Mouse (Mus musculus): ENCODE data around the gene Pcp2. TPM values are rescaled to one million over a fixed set of nuclear protein-coding genes. Genes with fewer than 3 reads are reported as not detected.

Pcp2 gene
- polyA plus RNA-seq, 1 experiment from 2014 or later: 6.5 TPM

DNA sequence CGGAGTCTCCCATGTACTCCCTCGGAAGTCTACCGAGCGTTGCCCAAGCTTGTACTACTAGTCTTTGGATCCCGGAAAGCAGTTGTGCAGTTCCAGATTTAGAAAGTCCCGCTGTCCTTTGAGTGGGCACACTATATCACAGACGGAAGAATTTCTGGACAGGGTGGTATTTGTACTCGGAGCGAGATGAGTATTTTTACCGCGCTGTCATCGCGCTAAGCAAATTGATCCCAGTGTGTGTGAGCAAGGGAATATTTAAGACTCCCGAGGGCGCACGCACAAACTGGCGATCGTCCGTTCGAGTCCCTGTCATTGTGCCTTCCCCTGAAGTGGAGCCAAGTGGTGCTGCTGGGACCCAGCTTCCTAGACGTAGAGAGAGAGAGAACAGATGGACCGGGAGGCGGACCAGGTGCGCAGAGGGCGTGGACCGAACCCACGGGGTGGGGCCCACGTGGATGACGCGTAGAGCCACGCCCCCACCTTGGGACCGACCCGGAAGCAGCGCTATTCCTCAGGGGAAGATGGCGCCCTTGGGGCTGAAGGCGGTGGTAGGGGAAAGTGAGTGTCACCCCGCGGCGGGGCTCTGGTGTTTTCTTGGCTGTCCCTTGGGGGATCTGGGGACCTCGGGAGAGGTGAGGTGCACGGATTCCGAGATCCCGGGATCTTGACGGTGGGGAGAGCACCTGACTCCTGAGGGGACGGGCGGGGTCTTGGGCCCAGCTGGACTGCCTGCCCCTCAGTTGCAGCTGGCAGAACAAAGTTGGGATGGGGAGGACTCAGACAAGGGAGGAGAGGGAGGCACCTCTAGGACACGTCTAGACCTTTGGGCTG lies 5.5 kb upstream of the Pcp2 start, which contains the start of gene Stxbp2:
Stxbp2 (plus strand) TSS at position 309 of the 831 bp plus-strand sequence.
- Histone ChIP-seq H3K27ac (replicated peaks; ENCODE audit: low read depth, low read length) (no peak within 1 kb of the TSS), H3K4me1 (ENCODE audit: control insufficient read depth, insufficient read depth, low read length) (peaks cover 10% of the 10 kb centered on the region; the same call in 1 of the 2 replicates), H3K36me3 (ENCODE audit: control insufficient read depth, insufficient read depth, low read length) (no peaks in the 10 kb centered on the region), H3K9ac (replicated peaks; ENCODE audit: low read length) (peak within 1 kb of the TSS; percentile 30; the same call in 1 of the 2 replicates), H3K27me3 (ENCODE audit: control insufficient read depth, insufficient read depth, low read length) (peaks cover 3% of the 10 kb centered on the region; the same call in 1 of the 2 replicates), H3K4me2 (ENCODE audit: low read length) (peak within 1 kb of the TSS; percentile 64), H3K4me3 (replicated peaks; ENCODE audit: low read depth, low read length) (peak within 1 kb of the TSS; percentile 40), H3K9me3 (ENCODE audit: control insufficient read depth, low read length) (no peaks in the 10 kb centered on the region)
- 0 out of 2 replicates have a peak, but pooled peaks have one; percentile 56 for ATAC-seq (ENCODE audit: low FRiP score, low TSS enrichment)
- DNase-seq: peak; percentile 73
- WGBS: 5% methylated on average over 47 of the region's 47 CpGs

GRCm38 (mm10) chr8:3628014-3628413 lies 2.7 kb upstream of the Pcp2 start:
- DNase-seq (peak; percentile 50), ATAC-seq (ENCODE audit: low FRiP score, low TSS enrichment) (no peak)
- 27% methylated on average over 5 of the region's 5 CpGs for WGBS
- Histone ChIP-seq H3K4me3 (replicated peaks; ENCODE audit: low read depth, low read length) (no peak overlapping the region), H3K27ac (replicated peaks; ENCODE audit: low read depth, low read length) (no peak overlapping the region), H3K9me3 (ENCODE audit: control insufficient read depth, low read length) (no peaks in the 10 kb centered on the region), H3K4me1 (ENCODE audit: control insufficient read depth, insufficient read depth, low read length) (peaks cover 10% of the 10 kb centered on the region; the same call in 1 of the 2 replicates), H3K9ac (replicated peaks; ENCODE audit: low read length) (no peak overlapping the region), H3K4me2 (ENCODE audit: low read length) (no peak overlapping the region), H3K27me3 (ENCODE audit: control insufficient read depth, insufficient read depth, low read length) (peaks cover 3% of the 10 kb centered on the region; the same call in 1 of the 2 replicates), H3K36me3 (ENCODE audit: control insufficient read depth, insufficient read depth, low read length) (no peaks in the 10 kb centered on the region)

GRCm38 (mm10) chr8:3626971-3627370 lies 1.6 kb upstream of the Pcp2 start:
- Histone ChIP-seq H3K4me3 (replicated peaks; ENCODE audit: low read depth, low read length) (no peak overlapping the region), H3K4me1 (ENCODE audit: control insufficient read depth, insufficient read depth, low read length) (peaks cover 13% of the 10 kb centered on the region), H3K9ac (replicated peaks; ENCODE audit: low read length) (no peak overlapping the region), H3K27ac (replicated peaks; ENCODE audit: low read depth, low read length) (no peak overlapping the region), H3K36me3 (ENCODE audit: control insufficient read depth, insufficient read depth, low read length) (no peaks in the 10 kb centered on the region), H3K4me2 (ENCODE audit: low read length) (no peak overlapping the region), H3K27me3 (ENCODE audit: control insufficient read depth, insufficient read depth, low read length) (peaks cover 3% of the 10 kb centered on the region; the same call in 1 of the 2 replicates), H3K9me3 (ENCODE audit: control insufficient read depth, low read length) (no peaks in the 10 kb centered on the region)
- no peak for ATAC-seq (ENCODE audit: low FRiP score, low TSS enrichment)
- WGBS: 65% methylated on average over 5 of the region's 5 CpGs
- DNase-seq: no peak

GRCm38 (mm10) chr8:3622119-3622518 lies 3.2 kb downstream of the Pcp2 start:
- no peak for ATAC-seq (ENCODE audit: low FRiP score, low TSS enrichment)
- Histone ChIP-seq H3K36me3 (ENCODE audit: control insufficient read depth, insufficient read depth, low read length) (peaks cover 17% of the 10 kb centered on the region), H3K9ac (replicated peaks; ENCODE audit: low read length) (peak overlapping the region; percentile 65)

DNA sequence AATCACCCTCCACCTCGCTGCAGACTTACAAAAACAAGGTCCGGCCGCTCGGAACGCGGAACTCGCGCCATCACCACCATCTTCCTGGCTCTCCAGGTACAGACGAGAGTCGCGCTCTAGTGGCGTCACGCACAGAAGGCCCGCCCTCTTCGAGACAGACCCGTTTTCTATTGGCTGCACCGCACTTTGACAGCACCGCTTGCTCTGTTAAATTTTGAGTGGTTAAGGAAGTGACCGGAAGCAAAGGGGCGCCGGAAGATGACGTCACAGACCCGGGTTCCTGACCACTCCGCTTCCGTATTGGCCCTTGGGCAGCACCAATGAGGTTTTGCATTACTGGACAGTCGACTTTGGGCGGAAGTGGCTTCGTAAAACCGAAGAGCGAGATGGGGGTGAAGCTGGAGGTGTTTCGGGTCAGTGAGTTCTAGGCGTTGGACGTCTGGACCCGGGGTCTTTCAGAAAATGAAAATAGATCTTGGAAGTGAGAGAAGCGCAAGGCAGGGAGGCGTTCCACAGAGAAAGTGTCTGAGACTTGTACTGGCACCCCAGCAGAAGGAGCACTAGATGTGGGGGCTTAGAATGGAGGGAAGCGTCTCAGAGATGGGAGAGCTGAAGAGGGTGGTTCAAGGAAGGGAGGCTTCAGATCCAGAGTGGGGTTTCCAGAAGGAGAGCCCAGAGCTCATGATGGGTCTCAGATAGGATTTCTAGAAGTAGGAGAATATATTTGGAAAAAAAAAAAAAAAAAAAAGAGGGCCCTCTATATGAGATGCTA lies 4.0 kb downstream of the Pcp2 start, which contains the start of the genes Xab2 and Pet100:
Xab2 (minus strand) TSS at position 118 of the 772 bp plus-strand sequence.
Pet100 (plus strand) TSS at position 350 of the 772 bp plus-strand sequence.
- Histone ChIP-seq H3K9me3 (ENCODE audit: control insufficient read depth, low read length) (no peaks in the 10 kb centered on the region), H3K27ac (replicated peaks; ENCODE audit: low read depth, low read length) (no peak within 1 kb of the TSS), H3K4me2 (ENCODE audit: low read length) (peak within 1 kb of the TSS; percentile 93), H3K4me3 (replicated peaks; ENCODE audit: low read depth, low read length) (peak within 1 kb of the TSS; percentile 75), H3K36me3 (ENCODE audit: control insufficient read depth, insufficient read depth, low read length) (peaks cover 25% of the 10 kb centered on the region), H3K9ac (replicated peaks; ENCODE audit: low read length) (peak within 1 kb of the TSS; percentile 69), H3K4me1 (ENCODE audit: control insufficient read depth, insufficient read depth, low read length) (peaks cover 12% of the 10 kb centered on the region), H3K27me3 (ENCODE audit: control insufficient read depth, insufficient read depth, low read length) (no peaks in the 10 kb centered on the region)
- WGBS: under 1% methylated on average over 37 of the region's 37 CpGs
- peak; percentile 98 for ATAC-seq (ENCODE audit: low FRiP score, low TSS enrichment)
- DNase-seq: peak; percentile 100

More at GRCm38 (mm10) chr8:3622119-3622518, 3.2 kb downstream of the Pcp2 start:
- H3K4me3 ChIP-seq (replicated peaks; ENCODE audit: low read depth, low read length): peak overlapping the region; percentile 75
- peak overlapping the region; percentile 73 for H3K4me2 ChIP-seq (ENCODE audit: low read length)
- no peak overlapping the region for H3K27ac ChIP-seq (replicated peaks; ENCODE audit: low read depth, low read length)
- H3K9me3 ChIP-seq (ENCODE audit: control insufficient read depth, low read length): no peaks in the 10 kb centered on the region
- WGBS: 67% methylated on average over 8 of the region's 8 CpGs
- no peak for DNase-seq
- H3K27me3 ChIP-seq (ENCODE audit: control insufficient read depth, insufficient read depth, low read length): no peaks in the 10 kb centered on the region
- peaks cover 12% of the 10 kb centered on the region for H3K4me1 ChIP-seq (ENCODE audit: control insufficient read depth, insufficient read depth, low read length)

GRCm38 (mm10) chr8:3609816-3610150 lies 15.6 kb downstream of the Pcp2 start:
- Histone ChIP-seq H3K4me1 (ENCODE audit: control insufficient read depth, insufficient read depth, low read length) (no peaks in the 10 kb centered on the region), H3K27ac (replicated peaks; ENCODE audit: low read depth, low read length) (no peak overlapping the region), H3K9ac (replicated peaks; ENCODE audit: low read length) (no peak overlapping the region), H3K9me3 (ENCODE audit: control insufficient read depth, low read length) (no peaks in the 10 kb centered on the region), H3K4me2 (ENCODE audit: low read length) (no peak overlapping the region), H3K27me3 (ENCODE audit: control insufficient read depth, insufficient read depth, low read length) (no peaks in the 10 kb centered on the region), H3K4me3 (replicated peaks; ENCODE audit: low read depth, low read length) (no peak overlapping the region), H3K36me3 (ENCODE audit: control insufficient read depth, insufficient read depth, low read length) (peaks cover 98% of the 10 kb centered on the region)
- DNase-seq: no peak
- ATAC-seq (ENCODE audit: low FRiP score, low TSS enrichment): no peak
- 87% methylated on average over 6 of the region's 6 CpGs for WGBS

- H3K4me1 ChIP-seq (ENCODE audit: control insufficient read depth, insufficient read depth, low read length): no peaks in the 10 kb centered on the region
- ATAC-seq (ENCODE audit: low FRiP score, low TSS enrichment) (no peak), DNase-seq (no peak)
- peaks cover 98% of the 10 kb centered on the region for H3K36me3 ChIP-seq (ENCODE audit: control insufficient read depth, insufficient read depth, low read length)
- H3K9me3 ChIP-seq (ENCODE audit: control insufficient read depth, low read length): no peaks in the 10 kb centered on the region
- H3K27ac ChIP-seq (replicated peaks; ENCODE audit: low read depth, low read length): no peak overlapping the region
- no peak overlapping the region for H3K9ac ChIP-seq (replicated peaks; ENCODE audit: low read length)
- H3K4me2 ChIP-seq (ENCODE audit: low read length): no peak overlapping the region
- WGBS: 89% methylated on average over 12 of the region's 12 CpGs
- H3K27me3 ChIP-seq (ENCODE audit: control insufficient read depth, insufficient read depth, low read length): no peaks in the 10 kb centered on the region
- no peak overlapping the region for H3K4me3 ChIP-seq (replicated peaks; ENCODE audit: low read depth, low read length)
These were observed 16.1 kb downstream of the Pcp2 start for GRCm38 (mm10) chr8:3609046-3609815.

DNA sequence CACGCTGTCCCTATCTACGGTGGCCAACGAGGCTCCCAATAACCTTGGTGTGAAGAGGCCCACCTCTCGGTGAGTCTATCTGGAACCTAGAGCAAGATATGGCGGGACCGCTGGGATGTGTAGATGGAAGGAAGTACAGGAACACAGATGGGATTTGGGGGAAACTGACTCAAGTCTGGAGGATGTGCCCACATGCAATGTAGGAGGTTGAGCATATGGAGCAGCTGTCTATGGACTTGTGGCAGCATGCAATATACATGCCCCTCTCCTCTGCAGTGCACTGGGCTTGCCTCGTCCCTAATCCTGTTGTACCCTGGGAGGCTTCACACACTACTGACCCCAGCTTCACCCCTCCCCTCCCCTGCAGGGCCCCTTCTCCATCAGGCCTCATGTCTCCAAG lies 17.5 kb downstream of the Pcp2 start:
- no peaks in the 10 kb centered on the region for H3K4me1 ChIP-seq (ENCODE audit: control insufficient read depth, insufficient read depth, low read length)

More for the DNA sequence above, 17.5 kb downstream of the Pcp2 start:
- H3K36me3 ChIP-seq (ENCODE audit: control insufficient read depth, insufficient read depth, low read length): peaks cover 98% of the 10 kb centered on the region
- no peak for DNase-seq
- H3K9me3 ChIP-seq (ENCODE audit: control insufficient read depth, low read length): no peaks in the 10 kb centered on the region
- H3K4me3 ChIP-seq (replicated peaks; ENCODE audit: low read depth, low read length): no peak overlapping the region
- 86% methylated on average over 7 of the region's 7 CpGs for WGBS
- H3K27me3 ChIP-seq (ENCODE audit: control insufficient read depth, insufficient read depth, low read length): no peaks in the 10 kb centered on the region
- H3K27ac ChIP-seq (replicated peaks; ENCODE audit: low read depth, low read length): no peak overlapping the region
- no peak overlapping the region for H3K9ac ChIP-seq (replicated peaks; ENCODE audit: low read length)
- H3K4me2 ChIP-seq (ENCODE audit: low read length): no peak overlapping the region
- no peak for ATAC-seq (ENCODE audit: low FRiP score, low TSS enrichment)
